Mouse (Mus musculus): Measurements from ENCODE around the gene Mpv17l. TPM values are rescaled to one million over a fixed set of nuclear protein-coding genes. Genes with fewer than 3 reads are reported as not detected.
"Not testable (repeated sequence)": the region's sequence is repeated elsewhere in the genome, so short reads cannot be mapped to it uniquely, and the experiment has no call there.

The Mpv17l gene
- total RNA-seq, 2 experiments from 2014 or later = 62.7 to 69.9 TPM

DNA sequence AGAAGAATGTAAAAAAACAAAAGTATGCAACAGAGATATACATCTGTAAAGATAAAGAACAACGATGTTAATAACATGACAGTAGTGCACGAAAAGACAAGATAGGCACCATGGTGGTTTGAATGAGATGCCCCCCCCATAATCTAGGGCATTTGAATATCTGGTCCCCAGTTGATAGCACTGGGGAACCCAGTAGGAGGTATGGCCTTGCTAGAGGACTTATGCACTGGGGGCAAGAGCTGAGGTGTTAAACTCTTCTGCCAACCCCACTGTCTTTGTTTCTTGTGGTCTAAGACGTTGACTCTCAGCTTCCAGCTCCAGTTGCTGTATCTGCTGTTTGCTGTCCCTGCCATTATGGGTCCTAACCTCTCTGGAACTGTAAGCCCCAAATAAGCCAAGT, 7.2 kb upstream of the Mpv17l start:
- TF ChIP-seq CTCF (IDR thresholded peaks at IDR 0.05) = no peak
- Histone ChIP-seq H3K27ac (no peak overlapping the region), H3K4me3 (no peak overlapping the region)
- no peak for DNase-seq (ENCODE audit: extremely low spot score in 1 of 2, low spot score in 2 of 2)
- intact Hi-C loops (cut with DNase I) = no loop called here

GRCm38 (mm10) chr16:13896357-13896756, 6.6 kb upstream of the Mpv17l start:
- DNase-seq (ENCODE audit: extremely low spot score in 1 of 2, low spot score in 2 of 2) = no peak
- Histone ChIP-seq H3K4me3 (no peak overlapping the region), H3K27ac (no peak overlapping the region)
- intact Hi-C loops (cut with DNase I) = no loop called here
- TF ChIP-seq CTCF (IDR thresholded peaks at IDR 0.05) = no peak

- TF ChIP-seq CTCF (IDR thresholded peaks at IDR 0.05) = no peak
- intact Hi-C loops (cut with DNase I) = no loop called here
- DNase-seq (ENCODE audit: extremely low spot score in 1 of 2, low spot score in 2 of 2) = no peak
- Histone ChIP-seq H3K4me3 (no peak overlapping the region), H3K27ac (no peak overlapping the region)
Observed at GRCm38 (mm10) chr16:13898981-13899380, 4.0 kb upstream of the Mpv17l start.

DNA sequence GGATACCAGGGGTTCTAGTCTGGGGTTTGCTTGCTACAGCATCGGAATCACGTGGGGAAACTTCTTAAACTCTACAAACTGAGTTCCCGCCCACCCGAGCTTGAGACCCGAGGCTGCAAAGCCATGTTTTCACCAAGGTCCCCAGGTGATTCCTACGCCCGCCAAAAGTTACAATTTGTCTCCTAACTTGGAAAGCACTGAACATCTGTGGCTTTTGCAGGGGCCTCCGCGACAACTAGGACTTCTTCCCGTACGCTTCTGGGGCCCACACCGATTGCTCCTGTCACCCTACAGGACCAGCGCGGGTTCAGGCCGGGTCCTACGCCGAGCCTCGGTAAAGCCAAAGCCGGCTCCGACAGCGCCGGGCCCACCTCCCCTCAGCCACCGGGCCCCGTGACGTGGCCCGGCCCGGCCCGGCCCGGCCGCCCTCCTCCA, 547 bp upstream of the Mpv17l start:
- Histone ChIP-seq H3K27ac (peak overlapping the region; percentile 89), H3K4me3 (peak overlapping the region; percentile 76)
- TF ChIP-seq CTCF (IDR thresholded peaks at IDR 0.05) = no peak
- DNase-seq (ENCODE audit: extremely low spot score in 1 of 2, low spot score in 2 of 2) = no peak
- intact Hi-C loops (cut with DNase I) = loop anchor here (2.0 kb wide), 1 partner anchor 84 kb away; the partner anchor contains the start of genes 2900011O08Rik and Ifitm7

- peak; percentile 71 to 76 for DNase-seq (ENCODE audit: extremely low spot score in 1 of 2, low spot score in 2 of 2)
- H3K27ac ChIP-seq = peak overlapping the region; percentile 89
- peak overlapping the region; percentile 76 for H3K4me3 ChIP-seq
- peak; percentile 68 for TF ChIP-seq CTCF (IDR thresholded peaks at IDR 0.05)
- intact Hi-C loops (cut with DNase I) = loop anchor here (1.0 to 2.0 kb wide), 3 partner anchors 37 to 256 kb away; partner anchors contain the start of genes 2900011O08Rik and Ifitm7
Observed at GRCm38 (mm10) chr16:13903488-13903887, 527 bp downstream of the Mpv17l start.

- intact Hi-C loops (cut with DNase I) = no loop called here
- TF ChIP-seq CTCF (IDR thresholded peaks at IDR 0.05) = no peak
Observed at GRCm38 (mm10) chr16:13907297-13907696, 4.3 kb downstream of the Mpv17l start.

DNA sequence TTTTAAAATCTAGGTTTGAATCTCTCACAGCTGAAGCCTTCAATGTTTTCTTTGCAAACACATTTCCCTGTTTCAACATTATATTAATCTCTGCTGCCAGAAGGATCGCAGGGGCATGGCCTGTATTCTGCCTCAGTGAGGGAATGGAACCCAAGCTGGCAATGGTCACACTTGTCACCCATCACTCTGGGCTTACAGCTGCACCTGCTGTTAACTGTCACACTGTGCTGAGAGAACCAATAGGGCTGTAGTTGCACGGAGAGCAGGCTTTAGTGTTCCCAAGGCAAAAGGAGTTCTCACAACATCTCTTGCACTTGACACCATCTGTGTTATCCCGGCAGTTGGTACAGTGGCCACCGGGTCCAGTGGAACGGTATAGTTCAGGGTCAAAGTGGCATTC, 17.1 kb downstream of the Mpv17l start:
- TF ChIP-seq CTCF (IDR thresholded peaks at IDR 0.05) = no peak
- Histone ChIP-seq H3K4me3 (no peak overlapping the region), H3K27ac (no peak overlapping the region)
- no peak for DNase-seq (ENCODE audit: extremely low spot score in 1 of 2, low spot score in 2 of 2)
- intact Hi-C loops (cut with DNase I) = no loop called here

More at GRCm38 (mm10) chr16:13907297-13907696, 4.3 kb downstream of the Mpv17l start:
- Histone ChIP-seq H3K4me3 (no peak overlapping the region), H3K27ac (no peak overlapping the region)
- no peak for DNase-seq (ENCODE audit: extremely low spot score in 1 of 2, low spot score in 2 of 2)

DNA sequence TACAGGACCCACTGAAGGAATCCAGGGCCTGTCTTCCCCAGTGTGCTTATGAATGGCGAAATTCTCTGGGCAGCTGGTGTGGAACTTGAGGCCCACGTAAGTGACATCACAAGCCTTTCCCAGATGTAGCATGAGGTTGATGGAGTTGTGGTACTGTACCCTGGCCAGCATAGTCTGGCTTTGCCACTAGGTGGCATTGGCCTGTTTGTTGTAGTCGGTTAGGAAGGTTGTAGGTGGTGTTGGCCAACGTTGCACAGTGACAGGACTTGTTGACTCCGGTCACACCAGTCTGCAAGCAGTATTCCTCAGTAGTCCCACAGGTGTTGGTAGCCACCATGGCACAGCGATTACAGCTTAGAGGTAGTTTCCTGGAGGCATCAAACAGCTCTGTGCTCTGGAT, 18.1 kb downstream of the Mpv17l start:
- DNase-seq (ENCODE audit: extremely low spot score in 1 of 2, low spot score in 2 of 2) = no peak
- Histone ChIP-seq H3K27ac (no peak overlapping the region), H3K4me3 (no peak overlapping the region)
- TF ChIP-seq CTCF (IDR thresholded peaks at IDR 0.05) = peak; percentile 36
- intact Hi-C loops (cut with DNase I) = no loop called here

- DNase-seq (ENCODE audit: extremely low spot score in 1 of 2, low spot score in 2 of 2) = no peak
- TF ChIP-seq CTCF (IDR thresholded peaks at IDR 0.05) = no peak
- Histone ChIP-seq H3K27ac (no peak overlapping the region), H3K4me3 (no peak overlapping the region)
- intact Hi-C loops (cut with DNase I) = no loop called here
Observed at GRCm38 (mm10) chr16:13921781-13922180, 18.8 kb downstream of the Mpv17l start.

GRCm38 (mm10) chr16:13922499-13922898, 19.5 kb downstream of the Mpv17l start:
- intact Hi-C loops (cut with DNase I); H3K27ac ChIP-seq; H3K4me3 ChIP-seq; DNase-seq (ENCODE audit: extremely low spot score in 1 of 2, low spot score in 2 of 2): not testable (repeated sequence)

DNA sequence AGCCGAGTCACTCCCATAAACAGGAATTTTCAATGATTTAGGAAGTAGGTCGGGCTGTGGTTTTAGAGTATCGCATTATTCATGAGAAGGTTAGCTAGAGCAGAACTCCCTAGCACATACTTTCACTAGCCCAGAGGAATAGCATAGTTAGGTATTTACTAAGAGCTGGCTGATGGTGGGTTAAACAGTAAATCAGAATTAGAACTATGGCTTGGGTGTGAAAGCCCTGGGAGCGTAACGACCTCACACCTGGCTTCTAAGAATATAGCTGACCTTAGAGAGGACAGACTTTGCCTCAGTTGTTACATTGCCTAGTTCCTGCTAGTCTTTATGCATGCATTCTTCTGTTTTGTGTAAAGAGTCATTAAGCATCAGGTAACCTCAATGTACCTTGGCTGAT, 20.0 kb downstream of the Mpv17l start:
- intact Hi-C loops (cut with DNase I); H3K27ac ChIP-seq; H3K4me3 ChIP-seq; DNase-seq (ENCODE audit: extremely low spot score in 1 of 2, low spot score in 2 of 2): not testable (repeated sequence)

DNA sequence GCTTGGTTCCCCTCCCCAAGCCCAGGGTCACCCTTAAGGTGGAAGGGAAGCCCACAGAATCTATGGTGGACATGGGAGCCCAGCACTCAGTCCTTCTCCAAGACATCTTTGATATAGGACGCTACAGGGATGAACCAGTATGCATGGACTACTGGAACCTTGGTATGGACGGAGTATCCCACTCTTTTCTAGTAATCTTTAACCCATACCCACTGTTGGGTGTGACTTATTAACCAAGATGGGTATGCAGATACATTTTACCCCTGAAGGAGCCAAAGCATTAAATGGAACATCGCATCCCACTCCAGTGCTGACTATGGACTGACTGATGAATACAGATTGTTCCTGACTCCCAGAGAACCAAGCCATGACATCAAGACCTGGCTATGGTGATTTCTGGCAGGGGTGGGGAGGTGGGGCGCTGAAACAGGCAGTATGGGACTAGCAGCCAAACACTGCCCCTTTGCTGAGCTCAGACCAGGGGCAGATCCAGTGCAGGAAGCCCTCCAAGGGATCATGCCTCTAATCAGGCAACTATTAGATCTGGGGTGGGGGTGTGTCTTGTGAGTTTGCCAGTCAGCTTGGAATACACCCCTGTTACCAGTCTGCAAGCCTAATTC, 24.6 kb downstream of the Mpv17l start:
- no peak overlapping the region for H3K4me3 ChIP-seq
- TF ChIP-seq CTCF (IDR thresholded peaks at IDR 0.05) = no peak
- DNase-seq (ENCODE audit: extremely low spot score in 1 of 2, low spot score in 2 of 2) = no peak
- no peak overlapping the region for H3K27ac ChIP-seq
- intact Hi-C loops (cut with DNase I) = no loop called here

Data from left cerebral cortex, adult 2 months (tissue).